Mouse (Mus musculus) embryonic fibroblast, embryonic 13.5 days (primary cell): ENCODE data around the gene Spout1.

Source experiments
- CTCF ChIP-seq: IDR thresholded peaks from 2 replicates; pipeline ENCODE4 v1.5.1; 2011; ENCODE audit warnings: mild to moderate bottlenecking, control low read depth, low read length, moderate library complexity, borderline replicate concordance; ENCODE audit not compliant: insufficient read depth
- POLR2A ChIP-seq: IDR thresholded peaks from 2 replicates; pipeline ENCODE4 v1.6.1; 2011; ENCODE audit warnings: low read depth, mild to moderate bottlenecking, control low read depth, low read length, moderate library complexity

- TF ChIP-seq CTCF = no peak
- no peak for TF ChIP-seq POLR2A
These were observed 29.6 kb upstream of the Spout1 start for GRCm38 (mm10) chr2:30207886-30208285.
